Mouse (Mus musculus) embryo, embryonic 11.5 days (tissue): Measurements from ENCODE around the gene Mum1.

Experiments used
- DNase-seq: peaks from one replicate; pipeline ENCODE4 v3.0.0-alpha.2; 2012; ENCODE audit warnings: low read depth, low spot score

Gene Mum1

DNA sequence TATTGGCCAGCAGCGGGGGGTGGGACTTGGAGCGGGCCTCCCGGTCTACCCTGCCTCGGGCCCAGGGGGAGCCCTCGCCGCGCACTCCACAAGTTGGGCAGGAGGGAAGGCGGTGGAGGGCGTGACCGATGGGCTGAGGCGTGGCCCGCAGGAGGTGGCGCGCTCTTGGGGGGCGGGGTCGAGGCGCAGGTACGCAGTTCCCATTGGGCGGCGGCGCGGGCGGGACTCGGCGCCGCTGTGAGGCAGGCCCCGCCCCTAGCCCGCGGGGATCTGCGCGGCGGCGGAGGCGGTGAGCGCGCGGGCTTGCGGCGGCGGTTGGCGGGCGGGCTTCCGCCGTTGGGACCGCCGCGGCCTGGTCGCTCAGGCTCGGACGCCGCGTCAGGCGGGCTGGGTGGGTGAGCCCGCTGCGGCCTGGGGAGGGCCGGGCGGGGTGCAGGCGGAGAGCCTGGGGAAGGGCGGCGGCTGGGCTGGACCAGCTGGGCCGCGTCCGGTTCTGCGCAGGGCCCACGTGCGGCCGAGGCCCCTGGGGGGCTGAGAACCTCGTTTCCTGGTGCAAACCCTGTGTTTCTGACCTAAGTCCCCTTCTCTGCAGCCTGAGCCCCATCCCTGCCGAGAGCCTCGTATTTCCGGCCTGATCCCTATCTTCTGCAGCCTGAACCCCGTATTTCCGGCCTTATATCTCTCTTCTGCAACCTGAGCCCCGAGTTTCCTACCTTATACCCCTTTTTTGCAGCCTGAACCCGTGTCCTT, at the start of gene Mum1:
Mum1 (plus strand) TSS at position 19 of the 750 bp plus-strand sequence.
- DNase-seq, result peak; percentile 99

DNA sequence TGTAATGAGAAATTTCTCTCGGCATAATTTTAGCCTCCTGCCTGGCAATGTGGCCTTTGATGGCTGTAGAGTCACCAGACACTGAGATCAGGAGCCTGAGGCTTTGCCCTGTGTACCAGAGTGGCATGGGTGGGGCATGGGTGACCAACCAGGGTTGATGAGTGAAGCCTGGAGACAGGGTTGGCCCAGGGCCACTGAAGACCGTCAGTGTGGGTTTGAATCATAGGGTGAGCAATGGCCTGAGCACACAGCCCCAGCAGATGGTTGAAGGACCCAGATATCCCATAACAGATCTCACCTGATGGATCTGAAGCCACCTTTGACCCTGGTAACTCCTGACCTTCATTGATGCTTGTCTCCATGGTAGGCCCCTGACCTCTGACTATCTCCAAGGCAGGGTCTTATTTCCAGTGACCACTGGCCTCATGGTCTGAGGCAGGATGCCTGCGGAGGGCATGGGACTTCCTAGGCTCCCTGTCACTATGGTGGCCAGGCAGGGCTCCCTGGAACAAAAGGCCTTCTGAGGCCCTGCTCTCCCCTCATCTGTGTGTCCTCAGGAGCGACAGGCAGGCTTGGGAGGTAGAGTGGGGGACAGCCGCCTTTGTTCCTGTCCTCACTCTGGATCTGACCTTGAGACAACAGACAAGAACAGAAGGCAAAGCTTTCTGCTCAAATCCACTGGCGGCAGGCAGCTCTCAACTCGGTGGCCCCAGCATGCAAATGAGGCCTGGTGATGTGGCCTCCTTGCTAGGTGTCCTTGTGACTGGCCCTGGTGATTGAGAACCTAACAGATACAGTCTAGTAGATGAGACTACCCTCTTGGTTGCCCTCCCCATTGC, 48.6 kb upstream of the Mum1 start:
- DNase-seq, result no peak

DNA sequence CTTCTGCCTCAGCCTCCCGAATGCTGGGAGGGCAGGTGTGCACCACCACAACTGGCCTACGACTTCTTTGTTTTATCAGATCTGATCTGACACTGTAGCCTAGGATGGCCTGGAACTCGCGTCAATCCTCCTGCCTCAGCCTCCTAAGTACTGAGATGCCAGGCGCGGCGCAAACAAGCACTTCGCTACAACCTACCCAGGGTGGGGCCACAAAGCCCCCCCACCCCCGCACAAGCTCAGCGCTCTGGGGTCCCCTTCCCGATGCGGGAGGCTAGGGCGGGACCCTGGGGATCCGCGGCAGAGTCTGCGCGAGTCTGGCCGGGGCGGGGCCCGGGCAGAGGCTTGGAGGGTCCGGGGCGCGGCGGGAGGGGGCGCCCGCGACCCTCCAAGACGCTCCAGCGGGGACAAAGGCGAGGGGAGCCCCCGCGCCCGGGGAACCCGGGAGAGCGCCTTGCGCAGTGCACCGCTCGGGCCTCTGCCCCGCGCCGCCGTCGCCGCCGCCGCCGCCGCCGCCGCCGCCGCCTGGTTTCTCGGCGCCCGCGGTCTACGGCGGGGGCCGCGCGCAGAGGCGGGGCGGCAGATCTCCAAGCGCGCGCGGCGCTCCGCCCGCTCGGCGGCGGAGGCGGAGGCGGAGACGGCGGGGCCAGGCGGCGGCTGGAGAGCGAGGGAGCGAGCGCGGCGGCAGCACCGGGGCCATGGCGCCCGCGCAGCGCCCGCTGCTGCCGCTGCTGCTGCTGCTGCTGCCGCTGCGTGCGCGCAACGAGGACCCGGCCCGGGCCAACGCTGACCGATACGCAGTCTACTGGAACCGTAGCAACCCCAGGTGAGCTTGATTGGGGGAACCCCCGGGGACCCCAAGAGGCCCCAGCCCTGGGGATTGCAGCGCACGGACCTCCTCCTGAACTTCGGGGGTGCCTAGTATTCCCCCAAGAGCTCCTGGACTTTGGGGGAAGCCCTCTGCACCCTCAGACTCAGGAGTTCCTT, 46.9 kb upstream of the Mum1 start, which contains the start of gene Efna2:
Efna2 (plus strand) TSS at position 415 of the 984 bp plus-strand sequence.
- peak; percentile 48 for DNase-seq

GRCm38 (mm10) chr10:80180288-80180687, 45.9 kb upstream of the Mum1 start:
- DNase-seq, result no peak

DNA sequence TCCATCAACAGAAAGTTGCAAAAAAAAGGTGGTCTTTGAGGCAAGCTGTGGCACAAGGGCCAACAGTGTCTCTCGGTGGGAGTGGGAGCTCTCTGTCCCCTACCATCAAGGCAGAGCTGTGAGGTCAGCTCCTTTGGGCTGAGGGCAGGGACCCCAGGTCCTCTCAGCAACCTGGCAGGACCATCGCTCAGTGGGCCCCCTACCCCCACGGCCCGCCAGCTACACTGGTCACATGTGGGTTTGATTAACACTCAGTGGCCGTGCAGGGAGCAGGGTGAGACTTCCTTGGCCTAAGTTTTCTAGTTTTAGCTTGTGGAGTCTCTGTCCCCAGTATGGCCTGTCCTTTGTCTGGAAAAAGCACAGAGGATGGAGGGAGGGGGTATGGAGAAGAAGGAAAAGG, 45.4 kb upstream of the Mum1 start:
- DNase-seq, result no peak

GRCm38 (mm10) chr10:80182547-80182946, 43.7 kb upstream of the Mum1 start:
- DNase-seq, result no peak

DNA sequence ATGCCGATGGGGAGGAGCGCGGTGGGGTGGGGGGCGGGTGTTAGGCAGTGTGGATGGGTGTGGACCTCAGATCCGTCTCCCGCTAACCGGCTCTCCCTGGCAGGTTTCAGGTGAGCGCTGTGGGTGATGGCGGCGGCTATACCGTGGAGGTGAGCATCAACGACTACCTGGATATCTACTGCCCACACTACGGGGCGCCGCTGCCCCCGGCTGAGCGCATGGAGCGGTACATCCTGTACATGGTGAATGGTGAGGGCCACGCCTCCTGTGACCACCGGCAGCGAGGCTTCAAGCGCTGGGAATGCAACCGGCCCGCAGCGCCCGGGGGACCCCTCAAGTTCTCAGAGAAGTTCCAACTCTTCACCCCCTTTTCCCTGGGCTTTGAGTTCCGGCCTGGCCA, 39.6 kb upstream of the Mum1 start:
- DNase-seq, result no peak

- DNase-seq, result no peak
These were observed 38.5 kb upstream of the Mum1 start for GRCm38 (mm10) chr10:80187739-80188138.

GRCm38 (mm10) chr10:80188453-80189024, 37.7 kb upstream of the Mum1 start:
- no peak for DNase-seq

- DNase-seq, result no peak
These were observed 36.2 kb upstream of the Mum1 start for GRCm38 (mm10) chr10:80189999-80190398.

DNA sequence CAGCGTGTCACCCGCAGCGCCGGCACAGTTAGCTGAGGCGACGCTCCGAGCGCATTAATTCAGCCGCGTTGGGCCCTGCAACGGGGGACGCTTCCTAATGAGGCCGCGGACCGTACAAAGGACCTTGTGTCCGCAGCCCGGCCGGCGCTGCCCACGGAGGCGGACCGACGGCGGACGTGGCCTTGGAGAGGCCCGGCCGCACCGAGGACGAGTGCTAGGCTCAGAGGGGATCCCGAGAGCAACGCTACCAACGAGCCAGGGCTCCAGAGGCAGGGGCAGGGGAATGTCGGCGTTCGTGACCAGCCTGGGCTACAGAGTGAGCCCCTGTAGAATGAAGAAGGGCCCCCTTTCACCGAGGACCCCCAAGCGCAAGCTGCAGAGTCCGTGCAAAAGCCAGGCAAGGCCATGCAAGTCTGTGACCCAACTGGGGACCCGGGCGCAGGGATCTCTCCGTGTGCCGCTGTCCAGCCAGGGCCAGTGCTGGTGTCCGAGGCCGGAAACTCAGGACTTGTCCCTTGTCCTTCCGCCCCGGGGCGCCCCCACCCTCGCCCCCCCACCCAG, 35.7 kb upstream of the Mum1 start:
- DNase-seq, result no peak

DNA sequence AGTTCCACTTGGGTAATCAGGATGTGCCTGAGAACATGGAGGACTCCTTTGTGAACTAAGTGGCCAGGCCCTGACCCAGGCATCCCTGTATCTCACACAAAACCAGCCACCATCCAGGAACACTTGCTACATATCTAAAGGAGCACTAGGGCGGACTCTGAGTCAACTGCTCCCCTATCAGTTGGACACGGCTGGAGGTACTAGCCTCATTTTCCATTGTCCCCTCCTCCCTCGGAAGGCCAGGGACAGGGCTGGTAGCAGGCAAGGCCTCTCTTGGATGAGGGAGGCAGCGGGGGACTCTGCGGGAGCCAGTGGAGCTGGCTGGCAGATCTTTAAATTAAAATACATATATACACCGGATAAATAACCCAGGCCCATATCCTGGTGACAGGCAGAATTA, 32.3 kb upstream of the Mum1 start:
- no peak for DNase-seq

DNA sequence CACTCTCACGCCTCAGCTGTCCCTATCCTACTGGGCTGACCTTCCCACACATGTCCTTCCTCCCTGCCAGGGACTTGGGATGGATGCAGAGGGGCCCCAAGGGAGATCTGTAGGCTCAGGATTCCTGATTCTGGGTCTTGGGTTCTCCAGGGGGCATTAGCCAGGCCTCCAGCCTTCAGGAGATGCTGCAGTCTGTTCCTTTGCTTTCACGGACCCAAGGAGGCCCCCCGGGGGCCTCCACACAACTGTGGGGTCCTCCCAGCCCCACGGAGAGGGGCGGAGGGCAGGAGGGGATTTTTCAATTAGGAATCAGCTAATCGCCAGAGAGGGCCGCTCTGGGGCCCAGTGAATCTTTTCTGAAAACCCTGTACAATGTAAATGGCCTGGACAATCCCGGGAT, 31.8 kb upstream of the Mum1 start:
- no peak for DNase-seq

DNA sequence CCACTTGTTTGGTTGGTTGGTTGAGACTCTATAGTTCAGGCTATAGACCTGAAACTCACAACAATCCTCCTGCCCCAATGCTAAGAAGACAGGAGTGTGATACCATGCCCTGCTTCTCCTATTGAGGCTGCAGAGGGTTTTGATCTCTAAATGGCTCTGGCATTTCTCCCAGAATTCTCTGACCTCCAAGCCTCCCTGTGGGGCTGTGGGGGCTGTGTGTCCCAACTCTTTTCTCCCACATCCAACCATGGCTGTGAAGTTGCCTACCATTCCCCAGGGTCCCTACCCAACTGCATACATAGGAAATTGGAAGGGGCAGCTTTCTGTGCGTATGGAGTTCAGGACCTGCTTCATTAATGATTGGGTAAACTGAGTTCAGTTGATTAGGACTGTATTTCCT, 30.1 kb upstream of the Mum1 start:
- DNase-seq, result no peak

- DNase-seq, result no peak
These were observed 29.3 kb upstream of the Mum1 start for GRCm38 (mm10) chr10:80196778-80197581.

DNA sequence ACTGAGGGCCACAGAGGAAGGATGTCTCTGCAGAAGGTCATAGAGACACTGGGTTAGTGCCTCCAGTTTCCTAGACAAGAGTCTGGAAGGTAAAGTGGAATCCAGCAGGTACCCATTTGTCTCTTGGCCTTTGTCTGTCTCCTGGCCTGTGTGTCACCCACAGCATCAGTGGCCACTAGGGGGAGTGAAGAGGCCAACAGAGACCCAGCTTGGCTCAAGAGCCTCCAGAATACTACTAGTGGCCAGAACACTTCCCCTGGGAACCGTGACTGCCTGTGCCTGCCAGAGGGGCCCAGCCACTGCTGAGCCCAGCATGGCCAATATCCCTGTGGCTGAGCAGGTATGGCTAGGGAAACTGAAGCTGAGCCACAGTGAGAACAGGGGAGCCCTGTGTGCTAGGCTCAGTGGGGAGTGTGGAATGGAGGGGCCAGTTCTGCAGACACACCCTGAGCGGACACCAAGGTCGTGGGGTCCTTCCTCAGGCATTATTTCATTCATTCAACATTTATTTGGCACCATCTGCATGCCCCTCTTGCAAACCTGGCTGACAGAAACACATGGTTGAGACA, 26.7 kb upstream of the Mum1 start:
- DNase-seq, result peak; percentile 76

DNA sequence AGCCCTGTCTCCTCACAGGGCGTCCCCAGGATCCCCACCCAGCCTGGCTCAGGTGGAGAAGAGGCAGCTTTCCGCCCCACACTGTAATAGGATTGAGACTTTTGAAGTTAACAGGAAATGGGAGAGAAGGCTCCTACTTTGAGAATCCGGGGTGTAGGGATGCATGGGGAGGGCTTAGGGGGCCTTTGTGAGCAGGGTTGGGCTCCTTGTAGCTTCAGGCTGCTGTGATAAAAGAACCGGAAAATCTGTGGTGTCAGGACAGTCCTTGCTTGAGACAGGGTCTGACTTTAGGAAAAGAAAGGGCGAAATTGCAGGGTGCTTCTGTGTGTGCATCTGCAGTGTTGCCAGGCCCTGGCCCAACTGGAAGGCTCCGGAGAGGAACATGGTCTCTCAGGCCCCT, 25.7 kb upstream of the Mum1 start:
- DNase-seq, result no peak

- no peak for DNase-seq
These were observed 22.2 kb upstream of the Mum1 start for GRCm38 (mm10) chr10:80204055-80204454.

DNA sequence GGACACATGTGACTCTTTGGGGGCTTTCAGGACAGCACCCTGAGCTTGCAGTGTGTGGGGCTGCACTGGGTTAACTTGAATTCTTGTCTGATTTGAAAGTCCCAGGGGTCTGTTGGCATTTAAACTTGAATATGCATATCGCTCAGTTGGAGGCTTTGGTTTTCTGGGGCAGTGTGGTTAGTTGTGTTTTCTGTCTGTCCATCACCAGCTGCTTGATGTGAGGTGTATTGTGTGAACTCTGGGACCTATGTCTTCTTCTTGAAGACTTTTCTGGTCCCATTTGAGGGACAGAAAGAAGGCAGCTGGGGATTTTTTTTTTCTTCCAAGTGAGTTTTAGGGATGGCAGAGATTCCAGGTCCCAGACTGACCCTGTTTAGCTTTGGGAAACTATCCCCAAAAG, 19.0 kb upstream of the Mum1 start:
- DNase-seq, result no peak

DNA sequence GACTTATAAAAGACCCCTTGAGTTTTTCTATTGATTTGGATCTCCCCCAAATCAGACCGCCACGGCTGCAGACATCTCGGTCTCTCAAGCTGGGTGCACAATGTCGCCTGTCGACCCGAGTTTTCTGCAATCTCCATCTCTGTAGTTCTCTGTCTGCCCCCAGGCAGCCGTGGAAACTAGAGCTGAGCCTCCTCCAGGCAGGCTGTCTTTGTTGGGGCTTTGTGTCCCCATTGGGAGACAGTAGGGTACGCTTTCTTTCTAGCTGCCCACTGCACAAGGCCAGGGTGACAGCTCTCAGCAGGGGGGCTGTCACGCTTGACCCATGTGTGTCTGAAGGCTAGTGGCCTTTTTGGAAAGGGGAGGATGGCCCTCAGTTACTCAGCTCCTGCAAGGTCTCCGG, 18.6 kb upstream of the Mum1 start:
- DNase-seq, result no peak
